Mouse (Mus musculus): ENCODE measurements at regions not wholly inside any gene's neighbourhood (a gene's known extent, or its start where the extent isn't known, plus 50 kb on each side); places are given as distances from the start of the nearest gene placed in this dataset.
"Not testable (repeated sequence)": the region's sequence is repeated elsewhere in the genome, so short reads cannot be mapped to it uniquely, and the experiment has no call there.

DNA sequence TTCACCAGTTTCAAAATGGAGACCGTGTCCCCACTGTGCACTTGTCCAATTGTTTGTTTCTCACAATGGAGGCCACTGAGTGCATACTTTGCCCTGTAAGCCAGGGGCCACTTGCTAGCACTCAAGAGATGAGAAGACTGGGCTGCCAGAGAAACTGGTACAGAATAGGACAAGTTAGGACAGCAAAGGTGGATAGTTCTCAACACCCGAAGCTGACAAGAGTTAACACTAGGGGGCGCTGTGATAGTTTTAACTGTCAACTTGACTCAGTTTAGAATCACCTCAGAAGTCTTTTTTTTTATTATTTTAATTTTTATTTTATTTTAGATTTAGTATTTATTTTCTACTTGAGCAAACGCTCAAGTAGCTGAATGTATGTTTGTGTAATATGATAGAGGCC is 188.2 kb upstream of the Asap2 start:
- not testable (repeated sequence) for DNase-seq (ENCODE audit: low spot score in 2 of 2)

GRCm38 (mm10) chr12:20805466-20805865 is 184.8 kb upstream of the Asap2 start:
- DNase-seq (ENCODE audit: low spot score in 2 of 2) = not testable (repeated sequence)

GRCm38 (mm10) chr12:20806681-20807080 is 183.6 kb upstream of the Asap2 start:
- DNase-seq (ENCODE audit: low spot score in 2 of 2) = no peak

DNA sequence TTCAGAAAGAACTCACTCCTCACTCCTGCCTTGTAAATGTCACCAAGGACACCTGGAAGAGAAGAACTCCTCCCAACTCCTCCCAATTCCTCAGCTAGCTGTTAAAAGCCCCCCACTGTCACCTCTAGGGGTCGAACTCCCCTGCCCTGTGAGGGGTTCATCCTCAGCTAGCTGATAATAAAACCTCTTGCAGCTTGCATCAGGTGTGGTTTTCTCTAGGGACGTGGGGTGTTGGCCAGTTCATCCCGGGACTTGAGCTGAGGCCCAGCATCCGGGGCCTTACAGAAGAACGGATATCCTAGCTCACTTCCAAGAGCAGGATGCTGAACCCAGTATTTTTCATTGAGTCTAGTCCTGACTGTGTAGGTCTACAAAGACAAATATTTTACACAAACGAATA is 176.4 kb upstream of the Asap2 start:
- DNase-seq (ENCODE audit: low spot score in 2 of 2) = not testable (repeated sequence)

GRCm38 (mm10) chr12:20815121-20815520 is 175.1 kb upstream of the Asap2 start:
- not testable (repeated sequence) for DNase-seq (ENCODE audit: low spot score in 2 of 2)

DNA sequence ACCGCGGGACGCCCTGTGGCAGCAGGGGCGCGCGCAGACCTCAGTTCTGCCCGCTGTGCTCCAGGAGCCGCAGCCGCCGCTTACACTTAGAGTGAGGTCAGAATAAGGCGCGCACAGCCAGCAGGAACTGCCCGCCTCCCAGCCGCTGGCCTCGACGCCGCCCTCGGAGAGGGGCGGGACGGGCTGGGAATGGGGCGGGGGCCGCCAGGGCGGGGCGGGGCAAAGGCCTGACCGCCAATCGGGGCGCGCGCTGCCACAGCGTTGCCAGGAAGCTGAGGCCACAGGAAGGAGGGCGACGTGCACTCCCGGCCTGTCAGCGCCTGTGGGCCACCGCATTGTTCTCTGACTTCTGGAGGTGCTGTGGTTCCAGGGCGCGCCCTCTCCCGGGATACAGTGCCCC is 174.7 kb upstream of the Asap2 start:
- DNase-seq (ENCODE audit: low spot score in 2 of 2) = peak; percentile 50 to 53

DNA sequence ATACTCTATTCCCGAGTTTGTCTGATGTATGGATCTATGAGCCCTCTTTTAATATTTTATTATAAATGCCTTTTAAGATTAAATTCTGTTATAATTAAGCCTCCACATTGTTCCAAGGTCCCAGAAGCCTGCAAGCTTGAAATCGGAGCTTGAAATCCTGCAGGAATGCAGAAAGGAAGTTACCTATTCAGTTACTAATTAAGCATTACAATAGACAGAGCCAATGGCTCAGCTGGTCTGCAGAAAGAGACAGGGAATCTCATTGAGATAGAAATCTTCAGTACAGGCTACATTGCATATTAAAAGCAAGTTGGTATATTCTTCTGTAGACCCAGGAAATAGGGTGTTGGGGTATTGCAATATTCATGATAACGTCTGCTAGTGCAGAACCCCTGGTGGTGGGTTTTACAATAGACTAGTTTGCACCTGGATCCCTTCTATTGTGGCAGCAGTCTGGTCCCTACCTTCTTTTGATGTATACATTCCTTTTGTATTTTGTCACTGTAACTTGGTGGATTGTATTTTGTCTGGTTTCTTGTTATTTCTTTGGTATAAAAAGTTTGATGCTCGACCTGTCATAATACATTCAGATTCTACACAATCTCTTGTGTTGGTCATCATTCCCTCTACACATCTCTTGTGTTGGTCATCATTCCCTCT is 146.5 kb upstream of the Asap2 start:
- not testable (repeated sequence) for DNase-seq (ENCODE audit: low spot score in 2 of 2)

- DNase-seq (ENCODE audit: low spot score in 2 of 2) = not testable (repeated sequence)
Measured at GRCm38 (mm10) chr12:20844873-20845272, 145.4 kb upstream of the Asap2 start.

- no peak for DNase-seq (ENCODE audit: low spot score in 2 of 2)
Measured at GRCm38 (mm10) chr12:20845297-20845696, 145.0 kb upstream of the Asap2 start.

GRCm38 (mm10) chr12:20884104-20884503 is 106.2 kb upstream of the Asap2 start:
- not testable (repeated sequence) for DNase-seq (ENCODE audit: low spot score in 2 of 2)

DNA sequence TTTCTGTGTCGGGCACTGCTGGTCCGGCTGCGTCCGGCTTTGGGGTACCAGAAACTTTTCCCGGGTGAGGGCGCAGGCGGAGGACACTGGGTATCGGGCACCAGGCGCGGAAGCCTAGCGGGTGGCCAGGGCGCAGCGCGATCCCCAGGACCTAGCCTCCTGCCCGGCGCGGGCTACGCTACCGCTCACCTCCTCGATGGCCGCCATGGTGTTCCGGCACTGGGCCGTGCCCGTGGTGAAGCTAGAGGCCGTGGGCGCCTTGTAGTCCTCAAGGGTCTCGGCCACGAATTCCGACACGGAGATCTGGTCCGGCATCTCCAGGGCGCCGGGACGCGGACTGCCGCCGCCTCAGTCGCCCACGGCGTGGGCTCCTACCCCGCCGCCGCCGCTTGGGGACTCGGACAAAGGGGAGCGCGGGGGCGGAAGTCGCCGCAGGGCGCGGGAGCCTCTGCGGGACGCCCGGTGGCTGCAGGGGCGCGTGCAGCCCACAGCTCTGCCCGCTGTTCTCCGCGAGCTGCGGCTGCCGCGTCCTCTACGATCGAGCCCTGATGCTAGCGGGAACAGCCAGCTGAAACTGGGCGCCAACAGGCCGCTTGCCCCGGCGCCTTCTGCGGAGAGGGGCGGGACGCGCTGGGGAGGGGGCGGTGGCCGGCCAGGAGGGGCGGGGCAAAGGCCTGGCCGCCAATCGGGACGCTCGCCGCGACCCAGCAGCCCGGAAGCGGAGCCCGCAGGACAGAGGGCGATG is 69.4 kb upstream of the Asap2 start:
- DNase-seq (ENCODE audit: low spot score in 2 of 2) = peak; percentile 39 to 68

GRCm38 (mm10) chr12:20921398-20922023 is 68.7 kb upstream of the Asap2 start:
- DNase-seq (ENCODE audit: low spot score in 2 of 2) = not testable (repeated sequence)

- peak in 1 of 2 experiments; percentile 28 for DNase-seq (ENCODE audit: low spot score in 2 of 2)
Measured at GRCm38 (mm10) chr12:20928966-20929365, 61.3 kb upstream of the Asap2 start.
